Mouse (Mus musculus) bone marrow macrophage, adult 2 months (primary cell): ENCODE measurements around the gene Entpd4b.
"Not testable (repeated sequence)": the region's sequence is repeated elsewhere in the genome, so short reads cannot be mapped to it uniquely, and the experiment has no call there.

Source experiments
- CTCF ChIP-seq: IDR thresholded peaks from 2 replicates; pipeline ENCODE4 v1.5.1; 2012; ENCODE audit warnings: low read depth, mild to moderate bottlenecking, low read length, moderate library complexity
- POLR2A ChIP-seq: IDR thresholded peaks from 2 replicates; pipeline ENCODE4 v1.6.1; 2012; ENCODE audit warnings: mild to moderate bottlenecking, low read depth, low read length, borderline replicate concordance

GRCm38 (mm10) chr14:69536539-69536938 is 18.7 kb upstream of the Entpd4b start:
- not testable (repeated sequence) for TF ChIP-seq CTCF, POLR2A
